Mouse (Mus musculus) forebrain, embryonic 11.5 days (tissue): Measurements from ENCODE around the gene Hrc. TPM values are rescaled to one million over a fixed set of nuclear protein-coding genes. Genes with fewer than 3 reads are reported as not detected.
A peak's percentile ranks its signal among the peaks of the same experiment; 100 is the strongest.

Experiments used
- ATAC-seq: fragments of 200-750 bp; cut with Nextera tagmentation; replicated peaks from 2 replicates; pipeline ENCODE4 v1.8.0; 2017; ENCODE audit warnings: moderate TSS enrichment; ENCODE audit not compliant: low FRiP score
- DNase-seq: peaks from one replicate; pipeline ENCODE4 v3.0.0-alpha.2; 2017; ENCODE audit warnings: low spot score
- H3K27ac ChIP-seq: fragments of 300-500 bp; sonication (generic); 2 replicates; pipeline ENCODE4 v1.5.1; 2014; ENCODE audit warnings: low read depth, low read length
- H3K27me3 ChIP-seq: fragments of 300-500 bp; sonication (generic); 2 replicates; pipeline ENCODE4 v1.6.1; 2014; ENCODE audit warnings: mild to moderate bottlenecking, low read length, mixed read lengths; ENCODE audit not compliant: control insufficient read depth, insufficient read depth
- H3K36me3 ChIP-seq: fragments of 300-500 bp; sonication (generic); 2 replicates; pipeline ENCODE4 v1.6.1; 2014; ENCODE audit warnings: mild to moderate bottlenecking, low read length, moderate library complexity, mixed read lengths; ENCODE audit not compliant: control insufficient read depth, insufficient read depth
- H3K4me1 ChIP-seq: fragments of 300-500 bp; sonication (generic); replicated peaks from 2 replicates; pipeline ENCODE4 v1.6.1; 2014; ENCODE audit warnings: low read length, mixed read lengths; ENCODE audit not compliant: control insufficient read depth, insufficient read depth
- H3K4me2 ChIP-seq: fragments of 300-500 bp; sonication (generic); 2 replicates; pipeline ENCODE4 v1.6.1; 2014; ENCODE audit warnings: low read depth, mild to moderate bottlenecking, low read length, moderate library complexity, mixed read lengths; ENCODE audit not compliant: severe bottlenecking
- H3K4me3 ChIP-seq: fragments of 300-500 bp; sonication (generic); 2 replicates; pipeline ENCODE4 v1.5.1; 2014; ENCODE audit warnings: low read depth, low read length
- H3K9ac ChIP-seq: fragments of 300-500 bp; sonication (generic); 2 replicates; pipeline ENCODE4 v1.6.1; 2014; ENCODE audit warnings: low read length
- H3K9me3 ChIP-seq: fragments of 300-500 bp; sonication (generic); 2 replicates; pipeline ENCODE4 v1.6.1; 2016; ENCODE audit warnings: low read length, mixed read lengths; ENCODE audit not compliant: control insufficient read depth
- WGBS: fragments of 180-500 bp; shearing (Covaris S2); extraction: QIAGEN DNeasy Blood & Tissue Kit; methylation state at CpG from one replicate; pipeline ENCODE4 v1.1.7; 2014; 5-methylcytosine and 5-hydroxymethylcytosine counted together
- polyA plus RNA-seq: library from polyadenylated mRNA; unstranded; fragments of >200 nt; fragmentation: Nextera tagmentation; extraction: Ambion mirVana; gene quantifications from 2 replicates; pipeline ENCODE4 v1.2.1, GENCODE M21; 2014

Hrc gene
- not detected in 2 replicates for polyA plus RNA-seq

DNA sequence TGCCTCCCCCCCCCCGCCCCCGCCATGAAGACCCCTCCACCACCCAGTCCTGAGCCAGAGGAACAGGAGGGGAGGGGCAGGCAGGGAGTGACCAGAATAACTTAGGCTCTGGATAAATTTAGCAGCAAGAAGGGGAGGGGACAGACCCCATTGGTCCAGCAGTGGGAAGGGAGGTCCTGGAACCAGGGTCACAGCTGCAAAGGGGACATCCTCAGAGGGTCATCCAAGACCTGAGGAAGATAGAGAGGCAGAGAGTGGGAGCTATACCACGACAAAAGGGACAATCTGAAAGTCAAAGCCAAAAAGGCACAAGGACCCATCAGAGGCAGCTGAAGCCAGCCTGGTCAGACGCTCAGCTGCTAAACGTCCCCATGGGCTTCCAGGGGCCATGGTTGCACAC is at the start of gene Hrc:
Gene Hrc, plus strand, starts transcription at position 235 of the 400 bp plus-strand sequence.
- H3K27me3 ChIP-seq, result 0 out of 2 replicates have a peak, but pooled peaks cover 6% of the 10 kb centered on the region
- H3K4me1 ChIP-seq, result peaks cover 14% of the 10 kb centered on the region
- DNase-seq (no peak), ATAC-seq (no peak)
- no peak within 1 kb of the TSS for H3K9ac ChIP-seq
- no peaks in the 10 kb centered on the region for H3K36me3 ChIP-seq
- no peaks in the 10 kb centered on the region for H3K9me3 ChIP-seq
- H3K27ac ChIP-seq, result no peak within 1 kb of the TSS
- no peak within 1 kb of the TSS; the same call in 1 of the 2 replicates for H3K4me3 ChIP-seq
- H3K4me2 ChIP-seq, result peak within 1 kb of the TSS; percentile 96; the same call in 1 of the 2 replicates
- WGBS, result 32% methylated on average over 5 of the region's 5 CpGs

DNA sequence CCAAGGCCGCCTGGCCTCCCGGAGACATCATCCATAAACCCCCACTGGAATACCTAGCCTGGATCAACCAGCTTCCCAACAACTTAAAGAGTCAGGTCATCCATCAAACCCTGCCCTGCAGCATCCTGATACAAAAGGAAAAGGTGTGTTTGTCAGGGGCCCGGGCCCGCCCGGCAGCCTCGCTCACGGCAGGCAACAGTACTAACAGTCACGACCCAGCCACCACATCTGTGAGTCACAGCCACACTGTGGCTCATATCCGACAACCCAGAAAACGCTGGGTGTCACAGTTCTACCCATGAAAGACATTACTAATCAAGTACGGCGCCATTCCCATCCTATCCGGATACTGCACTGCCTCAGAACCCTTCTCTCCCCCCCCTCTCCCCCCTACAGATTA is 48.6 kb upstream of the Hrc start:
- no peak for DNase-seq
- Histone ChIP-seq H3K4me2 (no peak overlapping the region), H3K27ac (no peak overlapping the region), H3K9me3 (no peaks in the 10 kb centered on the region), H3K4me3 (no peak overlapping the region), H3K4me1 (no peaks in the 10 kb centered on the region), H3K9ac (no peak overlapping the region), H3K36me3 (no peaks in the 10 kb centered on the region), H3K27me3 (no peaks in the 10 kb centered on the region)
- no peak for ATAC-seq
- WGBS, result 87% methylated on average over 13 of the region's 13 CpGs

GRCm38 (mm10) chr7:45296626-45297025 is 38.5 kb upstream of the Hrc start:
- no peaks in the 10 kb centered on the region for H3K9me3 ChIP-seq
- H3K27me3 ChIP-seq, result no peaks in the 10 kb centered on the region
- WGBS, result 88% methylated on average over 1 of the region's 1 CpGs
- no peaks in the 10 kb centered on the region for H3K36me3 ChIP-seq
- ATAC-seq (no peak), DNase-seq (no peak)
- H3K4me2 ChIP-seq, result no peak overlapping the region
- no peak overlapping the region for H3K4me3 ChIP-seq
- H3K27ac ChIP-seq, result no peak overlapping the region
- no peak overlapping the region for H3K9ac ChIP-seq
- no peaks in the 10 kb centered on the region for H3K4me1 ChIP-seq

GRCm38 (mm10) chr7:45297563-45297962 is 37.5 kb upstream of the Hrc start:
- no peaks in the 10 kb centered on the region for H3K36me3 ChIP-seq
- no peak overlapping the region for H3K9ac ChIP-seq
- no peaks in the 10 kb centered on the region for H3K9me3 ChIP-seq
- no peak overlapping the region for H3K4me2 ChIP-seq
- H3K4me1 ChIP-seq, result no peaks in the 10 kb centered on the region
- no peak overlapping the region for H3K4me3 ChIP-seq
- WGBS, result 58% methylated on average over 3 of the region's 3 CpGs
- no peaks in the 10 kb centered on the region for H3K27me3 ChIP-seq
- DNase-seq (no peak), ATAC-seq (no peak)
- H3K27ac ChIP-seq, result no peak overlapping the region

DNA sequence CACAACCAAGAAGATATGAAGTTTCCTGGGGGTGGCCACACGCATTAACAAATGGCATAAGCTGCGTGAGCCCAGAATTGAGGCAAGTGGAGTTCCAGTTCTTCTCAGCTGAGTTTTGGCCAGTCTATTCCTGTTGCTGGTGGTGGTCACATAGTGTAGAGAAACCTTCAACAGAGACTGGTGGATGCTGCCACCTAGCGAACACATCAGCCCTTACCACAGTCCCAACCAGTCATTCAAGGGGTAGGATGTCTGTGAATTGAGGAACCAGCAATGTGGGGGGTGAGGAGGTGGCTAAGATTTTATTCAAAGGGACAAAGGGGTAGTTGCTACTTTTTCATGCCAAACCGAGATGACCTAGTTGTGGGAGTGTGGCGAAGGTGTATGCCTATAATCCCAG is 35.3 kb upstream of the Hrc start:
- Histone ChIP-seq H3K27me3 (no peaks in the 10 kb centered on the region), H3K4me2 (no peak overlapping the region), H3K27ac (no peak overlapping the region), H3K9me3 (no peaks in the 10 kb centered on the region), H3K36me3 (no peaks in the 10 kb centered on the region), H3K4me3 (no peak overlapping the region), H3K9ac (no peak overlapping the region), H3K4me1 (no peaks in the 10 kb centered on the region)
- DNase-seq (peak; percentile 72), ATAC-seq (peak; percentile 69; the same call in 1 of the 2 replicates)
- WGBS, result 12% methylated on average over 5 of the region's 5 CpGs

GRCm38 (mm10) chr7:45300270-45300669 is 34.8 kb upstream of the Hrc start:
- Histone ChIP-seq H3K9me3 (no peaks in the 10 kb centered on the region), H3K27me3 (no peaks in the 10 kb centered on the region), H3K36me3 (no peaks in the 10 kb centered on the region), H3K9ac (no peak overlapping the region), H3K4me3 (no peak overlapping the region), H3K27ac (no peak overlapping the region), H3K4me1 (no peaks in the 10 kb centered on the region; the same call in 1 of the 2 replicates), H3K4me2 (no peak overlapping the region)
- 15% methylated on average over 6 of the region's 6 CpGs for WGBS
- DNase-seq (peak; percentile 65), ATAC-seq (no peak)

- 86% methylated on average over 8 of the region's 8 CpGs for WGBS
- Histone ChIP-seq H3K4me2 (no peak overlapping the region), H3K9me3 (no peaks in the 10 kb centered on the region), H3K4me3 (no peak overlapping the region), H3K4me1 (peaks cover 2% of the 10 kb centered on the region; the same call in 1 of the 2 replicates), H3K36me3 (no peaks in the 10 kb centered on the region), H3K27ac (no peak overlapping the region), H3K27me3 (no peaks in the 10 kb centered on the region), H3K9ac (no peak overlapping the region)
- ATAC-seq, result no peak
- no peak for DNase-seq
Measured at GRCm38 (mm10) chr7:45302626-45303025, 32.5 kb upstream of the Hrc start.

- peak overlapping the region; percentile 11; the same call in 1 of the 2 replicates for H3K4me3 ChIP-seq
- H3K9ac ChIP-seq, result peak overlapping the region; percentile 12; the same call in 1 of the 2 replicates
- 11% methylated on average over 12 of the region's 13 CpGs for WGBS
- H3K4me2 ChIP-seq, result peak overlapping the region; percentile 47
- H3K9me3 ChIP-seq, result no peaks in the 10 kb centered on the region
- H3K36me3 ChIP-seq, result no peaks in the 10 kb centered on the region
- DNase-seq (no peak), ATAC-seq (0 out of 2 replicates have a peak, but pooled peaks have one; percentile 15)
- peaks cover 2% of the 10 kb centered on the region; the same call in 1 of the 2 replicates for H3K4me1 ChIP-seq
- no peak overlapping the region for H3K27ac ChIP-seq
- no peaks in the 10 kb centered on the region for H3K27me3 ChIP-seq
Measured at GRCm38 (mm10) chr7:45304869-45305268, 30.2 kb upstream of the Hrc start.

- Histone ChIP-seq H3K4me3 (peak overlapping the region; percentile 11; the same call in 1 of the 2 replicates), H3K27me3 (no peaks in the 10 kb centered on the region), H3K36me3 (no peaks in the 10 kb centered on the region), H3K4me1 (peaks cover 2% of the 10 kb centered on the region; the same call in 1 of the 2 replicates), H3K27ac (no peak overlapping the region), H3K4me2 (peak overlapping the region; percentile 47), H3K9me3 (no peaks in the 10 kb centered on the region), H3K9ac (no peak overlapping the region)
- WGBS, result 3% methylated on average over 17 of the region's 17 CpGs
- ATAC-seq (peak; percentile 58), DNase-seq (peak; percentile 85)
Measured at GRCm38 (mm10) chr7:45305275-45305674, 29.8 kb upstream of the Hrc start.
